Mouse (Mus musculus): Measurements from ENCODE around the gene Mier2. TPM values are rescaled to one million over a fixed set of nuclear protein-coding genes. Genes with fewer than 3 reads are reported as not detected.

The Mier2 gene
- polyA plus RNA-seq, 1 experiment from 2014 or later = 11.7 TPM

GRCm38 (mm10) chr10:79574796-79575195 lies 19.8 kb upstream of the Mier2 start:
- ATAC-seq (ENCODE audit: low read depth) (no peak), DNase-seq (no peak)
- Histone ChIP-seq H3K9me3 (replicated peaks) (no peaks in the 10 kb centered on the region), H3K4me1 (replicated peaks) (no peaks in the 10 kb centered on the region), H3K9ac (no peak overlapping the region), H3K4me2 (no peak overlapping the region), H3K36me3 (no peaks in the 10 kb centered on the region), H3K27ac (no peak overlapping the region), H3K4me3 (replicated peaks) (no peak overlapping the region), H3K27me3 (no peaks in the 10 kb centered on the region)
- 65% methylated on average over 6 of the region's 6 CpGs for WGBS (ENCODE audit: insufficient replicate concordance)

GRCm38 (mm10) chr10:79574350-79574749 lies 19.4 kb upstream of the Mier2 start:
- H3K27me3 ChIP-seq = no peaks in the 10 kb centered on the region
- H3K4me3 ChIP-seq (replicated peaks) = no peak overlapping the region
- WGBS (ENCODE audit: insufficient replicate concordance) = 63% methylated on average over 8 of the region's 8 CpGs
- no peaks in the 10 kb centered on the region for H3K9me3 ChIP-seq (replicated peaks)
- no peak overlapping the region for H3K9ac ChIP-seq
- H3K4me2 ChIP-seq = no peak overlapping the region
- DNase-seq (no peak), ATAC-seq (ENCODE audit: low read depth) (no peak)
- no peaks in the 10 kb centered on the region for H3K4me1 ChIP-seq (replicated peaks)
- no peaks in the 10 kb centered on the region for H3K36me3 ChIP-seq
- H3K27ac ChIP-seq = no peak overlapping the region

- 75% methylated on average over 6 of the region's 6 CpGs for WGBS (ENCODE audit: insufficient replicate concordance)
- no peaks in the 10 kb centered on the region for H3K27me3 ChIP-seq
- H3K4me1 ChIP-seq (replicated peaks) = no peaks in the 10 kb centered on the region
- H3K9ac ChIP-seq = no peak overlapping the region
- DNase-seq (no peak), ATAC-seq (ENCODE audit: low read depth) (no peak)
- H3K4me2 ChIP-seq = no peak overlapping the region
- no peak overlapping the region for H3K27ac ChIP-seq
- H3K4me3 ChIP-seq (replicated peaks) = no peak overlapping the region
- H3K9me3 ChIP-seq (replicated peaks) = no peaks in the 10 kb centered on the region
- H3K36me3 ChIP-seq = no peaks in the 10 kb centered on the region
These were observed 18.6 kb upstream of the Mier2 start for GRCm38 (mm10) chr10:79573611-79574010.

- DNase-seq (no peak), ATAC-seq (ENCODE audit: low read depth) (no peak)
- no peak overlapping the region for H3K4me2 ChIP-seq
- no peak overlapping the region for H3K9ac ChIP-seq
- H3K27me3 ChIP-seq = no peaks in the 10 kb centered on the region
- no peak overlapping the region for H3K4me3 ChIP-seq (replicated peaks)
- no peaks in the 10 kb centered on the region for H3K4me1 ChIP-seq (replicated peaks)
- no peak overlapping the region for H3K27ac ChIP-seq
- no peaks in the 10 kb centered on the region for H3K36me3 ChIP-seq
- WGBS (ENCODE audit: insufficient replicate concordance) = 69% methylated on average over 2 of the region's 2 CpGs
- no peaks in the 10 kb centered on the region for H3K9me3 ChIP-seq (replicated peaks)
These were observed 16.3 kb upstream of the Mier2 start for GRCm38 (mm10) chr10:79571314-79571713.

GRCm38 (mm10) chr10:79569921-79570320 lies 14.9 kb upstream of the Mier2 start:
- H3K27me3 ChIP-seq = no peaks in the 10 kb centered on the region
- no peak for ATAC-seq (ENCODE audit: low read depth)
- H3K4me2 ChIP-seq = no peak overlapping the region
- no peak overlapping the region for H3K27ac ChIP-seq
- WGBS (ENCODE audit: insufficient replicate concordance) = 77% methylated on average over 5 of the region's 5 CpGs
- no peaks in the 10 kb centered on the region for H3K9me3 ChIP-seq (replicated peaks)
- no peaks in the 10 kb centered on the region for H3K36me3 ChIP-seq
- no peak for DNase-seq
- H3K9ac ChIP-seq = no peak overlapping the region
- no peak overlapping the region for H3K4me3 ChIP-seq (replicated peaks)
- H3K4me1 ChIP-seq (replicated peaks) = no peaks in the 10 kb centered on the region

- ATAC-seq (ENCODE audit: low read depth) (no peak), DNase-seq (no peak)
- WGBS (ENCODE audit: insufficient replicate concordance) = 65% methylated on average over 2 of the region's 2 CpGs
- H3K4me3 ChIP-seq (replicated peaks) = no peak overlapping the region
- no peak overlapping the region for H3K4me2 ChIP-seq
- no peaks in the 10 kb centered on the region for H3K27me3 ChIP-seq
- peaks cover 6% of the 10 kb centered on the region for H3K4me1 ChIP-seq (replicated peaks)
- no peak overlapping the region for H3K27ac ChIP-seq
- H3K9ac ChIP-seq = no peak overlapping the region
- H3K9me3 ChIP-seq (replicated peaks) = no peaks in the 10 kb centered on the region
- no peaks in the 10 kb centered on the region for H3K36me3 ChIP-seq
These were observed 4.7 kb upstream of the Mier2 start for GRCm38 (mm10) chr10:79559716-79560115.

GRCm38 (mm10) chr10:79557496-79557895 lies 2.5 kb upstream of the Mier2 start:
- no peak for DNase-seq
- Histone ChIP-seq H3K27me3 (no peaks in the 10 kb centered on the region), H3K4me1 (replicated peaks) (peaks cover 25% of the 10 kb centered on the region)

GRCm38 (mm10) chr10:79556951-79557350 lies 2.0 kb upstream of the Mier2 start:
- Histone ChIP-seq H3K27ac (no peak overlapping the region), H3K27me3 (no peaks in the 10 kb centered on the region), H3K9me3 (replicated peaks) (no peaks in the 10 kb centered on the region), H3K36me3 (no peaks in the 10 kb centered on the region), H3K4me2 (no peak overlapping the region), H3K4me3 (replicated peaks) (no peak overlapping the region), H3K4me1 (replicated peaks) (peaks cover 29% of the 10 kb centered on the region), H3K9ac (no peak overlapping the region)
- no peak for ATAC-seq (ENCODE audit: low read depth)
- no peak for DNase-seq
- WGBS (ENCODE audit: insufficient replicate concordance) = 72% methylated on average over 5 of the region's 5 CpGs

More at GRCm38 (mm10) chr10:79557496-79557895, 2.5 kb upstream of the Mier2 start:
- Histone ChIP-seq H3K27ac (no peak overlapping the region), H3K4me2 (no peak overlapping the region), H3K9ac (no peak overlapping the region), H3K4me3 (replicated peaks) (no peak overlapping the region), H3K36me3 (no peaks in the 10 kb centered on the region), H3K9me3 (replicated peaks) (no peaks in the 10 kb centered on the region)
- WGBS (ENCODE audit: insufficient replicate concordance) = 74% methylated on average over 5 of the region's 5 CpGs
- ATAC-seq (ENCODE audit: low read depth) = no peak

- Histone ChIP-seq H3K9ac (peak overlapping the region; percentile 85), H3K9me3 (replicated peaks) (no peaks in the 10 kb centered on the region), H3K36me3 (0 out of 2 replicates have a peak, but pooled peaks cover 5% of the 10 kb centered on the region), H3K4me2 (peak overlapping the region; percentile 83), H3K4me1 (replicated peaks) (peaks cover 29% of the 10 kb centered on the region), H3K4me3 (replicated peaks) (peak overlapping the region; percentile 77), H3K27ac (no peak overlapping the region), H3K27me3 (no peaks in the 10 kb centered on the region)
- 26% methylated on average over 7 of the region's 7 CpGs for WGBS (ENCODE audit: insufficient replicate concordance)
- DNase-seq (no peak), ATAC-seq (ENCODE audit: low read depth) (peak; percentile 13; the same call in 1 of the 2 replicates)
These were observed 282 bp upstream of the Mier2 start for GRCm38 (mm10) chr10:79555238-79555724.

- ATAC-seq (ENCODE audit: low read depth) (no peak), DNase-seq (no peak)
- Histone ChIP-seq H3K36me3 (peaks cover 21% of the 10 kb centered on the region), H3K27ac (no peak overlapping the region), H3K9ac (peak overlapping the region; percentile 85; the same call in 1 of the 2 replicates), H3K4me2 (peak overlapping the region; percentile 83), H3K4me1 (replicated peaks) (peaks cover 29% of the 10 kb centered on the region), H3K9me3 (replicated peaks) (no peaks in the 10 kb centered on the region), H3K4me3 (replicated peaks) (peak overlapping the region; percentile 77), H3K27me3 (no peaks in the 10 kb centered on the region)
- WGBS (ENCODE audit: insufficient replicate concordance) = 40% methylated on average over 10 of the region's 10 CpGs
These were observed 1.3 kb downstream of the Mier2 start for GRCm38 (mm10) chr10:79553691-79554090.

- no peaks in the 10 kb centered on the region for H3K27me3 ChIP-seq
- ATAC-seq (ENCODE audit: low read depth) (no peak), DNase-seq (no peak)
- no peak overlapping the region for H3K9ac ChIP-seq
- WGBS (ENCODE audit: insufficient replicate concordance) = 75% methylated on average over 6 of the region's 6 CpGs
- H3K4me1 ChIP-seq (replicated peaks) = peaks cover 29% of the 10 kb centered on the region
- H3K27ac ChIP-seq = no peak overlapping the region
- H3K4me3 ChIP-seq (replicated peaks) = peak overlapping the region; percentile 77
- H3K4me2 ChIP-seq = peak overlapping the region; percentile 83; the same call in 1 of the 2 replicates
- H3K36me3 ChIP-seq = peaks cover 26% of the 10 kb centered on the region
- no peaks in the 10 kb centered on the region for H3K9me3 ChIP-seq (replicated peaks)
These were observed 1.8 kb downstream of the Mier2 start for GRCm38 (mm10) chr10:79553176-79553575.

GRCm38 (mm10) chr10:79552531-79552930 lies 2.5 kb downstream of the Mier2 start:
- WGBS (ENCODE audit: insufficient replicate concordance) = 80% methylated on average over 8 of the region's 8 CpGs
- Histone ChIP-seq H3K27me3 (no peaks in the 10 kb centered on the region), H3K9ac (no peak overlapping the region), H3K4me2 (no peak overlapping the region), H3K4me3 (replicated peaks) (no peak overlapping the region), H3K9me3 (replicated peaks) (no peaks in the 10 kb centered on the region), H3K4me1 (replicated peaks) (peaks cover 29% of the 10 kb centered on the region), H3K36me3 (peaks cover 32% of the 10 kb centered on the region), H3K27ac (no peak overlapping the region)
- ATAC-seq (ENCODE audit: low read depth) = no peak
- DNase-seq = no peak

Data from liver, embryonic 13.5 days (tissue).